Mouse (Mus musculus): ENCODE data around the gene Slc35b1. TPM values are rescaled to one million over a fixed set of nuclear protein-coding genes. Genes with fewer than 3 reads are reported as not detected.

Gene Slc35b1
- total and polyA plus RNA-seq, 3 experiments, result 47.0 to 125 (median 75.1) TPM

- no peak; the same call in 1 of the 2 replicates for TF ChIP-seq MAZ (IDR thresholded peaks at IDR 0.05; ENCODE audit: low read depth, low read length)
- no peak for TF ChIP-seq CTCF (conservative IDR thresholded peaks at IDR 0.05 in 1 of 2, IDR thresholded peaks at IDR 0.05 in 1 of 2; ENCODE audit: low read depth in 2 of 2, low read length in 2 of 2)
- TF ChIP-seq BHLHE40 (IDR thresholded peaks at IDR 0.05; ENCODE audit: low read depth, low read length), result peak; percentile 46
- TF ChIP-seq POLR2A (IDR thresholded peaks at IDR 0.05; ENCODE audit: low read depth, low read length), result no peak
- TF ChIP-seq EP300 (IDR thresholded peaks at IDR 0.05; ENCODE audit: low read length), result peak; percentile 90
- TF ChIP-seq RCOR1 (conservative IDR thresholded peaks at IDR 0.05; ENCODE audit: low read depth, low read length), result no peak; the same call in 1 of the 2 replicates
- no peak for TF ChIP-seq ZMIZ1 (IDR thresholded peaks at IDR 0.05; ENCODE audit: low read depth, low read length)
- TF ChIP-seq JUN (IDR thresholded peaks at IDR 0.05; ENCODE audit: insufficient read depth, low read depth, low read length), result no peak
These were observed 31.4 kb downstream of the Slc35b1 start (continued) for GRCm38 (mm10) chr11:95415931-95416330.

- Histone ChIP-seq H3K27me3 (replicated peaks) (peaks cover 11% of the 10 kb centered on the region), H3K79me2 (replicated peaks; ENCODE audit: control insufficient read depth, extremely low read depth, insufficient read depth, poor library complexity, severe bottlenecking) (peaks cover 49% of the 10 kb centered on the region), H3K9me3 (replicated peaks; ENCODE audit: low read length) (peaks cover 3% of the 10 kb centered on the region), H3K27ac (ENCODE audit: insufficient read depth, low read depth) (no peak overlapping the region), H3K4me3 (replicated peaks in 1 of 3; ENCODE audit: low read depth in 2 of 3, low read length in 2 of 3, poor library complexity in 1 of 3) (peak overlapping the region in 1 of 3 experiments; percentile 26), H3K4me1 (ENCODE audit: control insufficient read depth in 1 of 2, insufficient read depth in 2 of 2) (peaks cover 8 to 57% of the 10 kb centered on the region in 2 experiments), H3K4me2 (ENCODE audit: insufficient read depth, low read depth, poor library complexity, severe bottlenecking) (peak overlapping the region; percentile 48), H3K36me3 (replicated peaks in 1 of 2; ENCODE audit: control insufficient read depth in 1 of 2, insufficient read depth in 1 of 2, low read length in 1 of 2) (peaks cover 7 to 34% of the 10 kb centered on the region in 2 experiments), H3K9ac (ENCODE audit: insufficient read depth, low read depth) (no peak overlapping the region; the same call in 1 of the 2 replicates)
- no peak for TF ChIP-seq JUN (IDR thresholded peaks at IDR 0.05; ENCODE audit: insufficient read depth, low read depth, low read length)
- TF ChIP-seq E2F4 (IDR thresholded peaks at IDR 0.05; ENCODE audit: insufficient replicate concordance, low read depth, low read length), result no peak
- no peak for TF ChIP-seq MAZ (IDR thresholded peaks at IDR 0.05; ENCODE audit: low read depth, low read length)
- TF ChIP-seq USF1 (IDR thresholded peaks at IDR 0.05; ENCODE audit: low read depth, low read length), result no peak
- no peak for TF ChIP-seq RAD21 (IDR thresholded peaks at IDR 0.05; ENCODE audit: low read depth, low read length)
- no peak for TF ChIP-seq SIN3A (IDR thresholded peaks at IDR 0.05; ENCODE audit: low read length)
- TF ChIP-seq CTCF (conservative IDR thresholded peaks at IDR 0.05 in 1 of 2, IDR thresholded peaks at IDR 0.05 in 1 of 2; ENCODE audit: low read depth in 2 of 2, low read length in 2 of 2), result no peak
- TF ChIP-seq JUND (conservative IDR thresholded peaks at IDR 0.05; ENCODE audit: low read depth, low read length), result no peak
- TF ChIP-seq MAFK (IDR thresholded peaks at IDR 0.05; ENCODE audit: insufficient replicate concordance, low read length), result no peak
- TF ChIP-seq UBTF (IDR thresholded peaks at IDR 0.05; ENCODE audit: low read depth, low read length), result no peak
- no peak for TF ChIP-seq ZKSCAN1 (IDR thresholded peaks at IDR 0.05; ENCODE audit: borderline replicate concordance, low read depth, low read length)
- TF ChIP-seq BHLHE40 (IDR thresholded peaks at IDR 0.05; ENCODE audit: low read depth, low read length), result no peak
- no peak for TF ChIP-seq CHD2 (IDR thresholded peaks at IDR 0.05; ENCODE audit: low read length)
- TF ChIP-seq ZMIZ1 (IDR thresholded peaks at IDR 0.05; ENCODE audit: low read depth, low read length), result no peak
- TF ChIP-seq IRF4 (IDR thresholded peaks at IDR 0.05; ENCODE audit: low read depth, low read length), result no peak
- no peak for TF ChIP-seq NELFE (IDR thresholded peaks at IDR 0.05; ENCODE audit: low read depth, low read length)
- no peak for TF ChIP-seq MYC (IDR thresholded peaks at IDR 0.05; ENCODE audit: low read depth, low read length)
- no peak for DNase-seq (ENCODE audit: extremely low read depth)
- dilution Hi-C loops (cut with MboI; ENCODE audit: extremely low pct_ligation_motif_present, extremely low pct_unique_long_range_greater_than_20kb, low sequenced_read_pairs) (no loop called here), in situ Hi-C loops (cut with MboI; ENCODE audit: low pct_ligation_motif_present, low pct_unique_long_range_greater_than_20kb, low sequenced_read_pairs) (no loop called here)
These were observed 32.8 kb downstream of the Slc35b1 start for GRCm38 (mm10) chr11:95417341-95417740.

All from CH12.LX (cell line).